Mouse (Mus musculus) MEL (cell line): ENCODE data around the gene Rbfox2.

ENCODE experiments used
- CTCF ChIP-seq, 3 experiments: IDR thresholded peaks in 2 of 3; conservative IDR thresholded peaks in 1 of 3; 2 replicates each; pipeline ENCODE4 v1.5.1; 2011 to 2012; ENCODE audit warnings: low read length in 3 of 3, low read depth in 2 of 3, mild to moderate bottlenecking in 2 of 3, improper control_type of control experiment in 1 of 3, inconsistent platforms in 1 of 3, mixed read lengths in 1 of 3, moderate library complexity in 1 of 3; ENCODE audit not compliant: control insufficient read depth in 1 of 3, insufficient read depth in 1 of 3, poor library complexity in 1 of 3, severe bottlenecking in 1 of 3
- GATA1 ChIP-seq: IDR thresholded peaks from 2 replicates; pipeline ENCODE4 v1.6.1; 2011; ENCODE audit warnings: low read depth, low read length, improper control_type of control experiment
- JUND ChIP-seq: IDR thresholded peaks from 2 replicates; pipeline ENCODE4 v1.6.1; 2011; ENCODE audit warnings: low read depth, mild to moderate bottlenecking, improper control_type of control experiment, low read length

GRCm38 (mm10) chr15:77212217-77212757, 94.5 kb downstream of the Rbfox2 start:
- TF ChIP-seq JUND, result no peak
- no peak for TF ChIP-seq CTCF (IDR thresholded peaks at IDR 0.05 in 2 of 3, conservative IDR thresholded peaks at IDR 0.05 in 1 of 3; ENCODE audit: control insufficient read depth in 1 of 3, insufficient read depth in 1 of 3, low read depth in 2 of 3, low read length in 3 of 3, poor library complexity in 1 of 3, severe bottlenecking in 1 of 3)
- peak; percentile 69; the same call in 1 of the 2 replicates for TF ChIP-seq GATA1
